Mouse (Mus musculus) kidney, adult 18-20 months (tissue): ENCODE data around the gene 1520401A03Rik.
A peak's percentile ranks its signal among the peaks of the same experiment; 100 is the strongest.

Source experiments
- DNase-seq: peaks from one replicate; pipeline ENCODE4 v3.0.0; 2021

The 1520401A03Rik gene

GRCm38 (mm10) chr17:23664556-23665021 is 58.0 kb downstream of the 1520401A03Rik start:
- DNase-seq, result peak; percentile 25

DNA sequence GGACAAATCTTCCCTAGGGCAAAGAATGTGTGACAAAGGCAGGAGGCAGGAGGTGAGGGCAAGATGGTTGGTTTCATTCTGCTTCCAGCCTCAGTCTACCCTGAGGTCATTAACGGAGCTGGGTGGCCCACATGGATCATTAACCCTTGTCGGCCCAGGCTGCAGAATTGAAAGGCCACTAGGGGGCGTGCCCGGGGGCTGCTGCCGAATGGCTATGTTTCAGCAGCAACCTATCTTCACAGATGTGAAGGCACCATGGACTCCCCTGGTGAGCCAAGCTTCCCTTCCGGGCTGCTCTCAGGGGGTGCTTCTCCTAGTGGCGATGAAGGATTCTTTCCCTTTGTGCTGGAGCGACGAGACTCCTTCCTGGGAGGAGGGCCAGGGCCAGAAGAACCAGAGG is 61.1 kb downstream of the 1520401A03Rik start:
- peak; percentile 46 for DNase-seq

DNA sequence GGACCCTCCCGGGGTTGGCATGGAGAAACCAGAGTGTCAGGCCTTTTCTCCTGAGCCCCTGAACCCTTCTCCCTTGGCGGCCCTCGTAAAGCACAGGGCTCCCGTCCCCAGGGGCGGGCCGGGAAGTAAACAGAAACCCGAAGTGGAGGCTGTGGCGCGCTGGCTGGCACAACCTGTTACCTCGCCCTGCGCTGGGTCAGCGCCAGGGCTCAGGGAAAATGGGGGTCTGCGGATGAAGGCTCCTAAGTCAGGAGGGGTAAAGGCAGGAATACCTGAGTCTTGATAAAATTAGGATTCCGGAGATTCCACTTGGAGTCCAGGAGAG is 61.7 kb downstream of the 1520401A03Rik start:
- DNase-seq, result peak; percentile 32

DNA sequence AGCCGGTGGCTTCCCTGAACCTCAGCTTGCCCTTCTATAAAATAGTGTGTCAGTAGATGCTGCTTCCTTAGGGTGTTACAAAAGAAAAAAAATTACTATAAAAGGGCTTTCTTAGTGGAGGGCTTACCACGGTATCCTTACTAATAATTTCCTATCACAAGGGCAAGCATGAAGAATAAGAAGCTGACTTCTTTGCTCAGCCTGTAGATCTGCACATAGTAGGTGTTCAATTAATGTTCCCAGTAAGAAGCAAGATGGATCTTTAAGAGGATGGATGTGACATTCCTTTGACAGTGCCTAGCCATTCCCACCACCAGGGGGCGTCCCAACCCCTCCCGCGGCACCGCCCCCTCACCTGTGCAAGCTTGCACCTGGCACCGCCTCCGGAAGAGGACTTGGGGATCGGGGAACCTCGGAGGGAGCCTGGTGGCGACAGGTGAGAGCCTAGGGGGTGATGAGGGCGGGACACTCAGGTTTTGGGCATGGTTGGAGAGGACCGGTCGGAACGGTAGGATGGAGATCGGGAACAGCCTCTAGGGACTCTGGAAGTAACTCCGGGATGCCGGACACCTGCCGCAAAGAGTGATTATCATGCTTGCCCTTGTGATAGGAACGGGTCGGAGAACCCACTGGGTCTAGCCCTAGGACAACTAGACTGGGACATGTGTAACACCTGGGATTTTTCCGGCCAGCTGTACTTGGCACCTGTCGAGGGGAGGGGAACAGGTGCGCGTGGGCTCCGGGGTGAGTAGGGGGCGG is 62.3 kb downstream of the 1520401A03Rik start, which contains the start of gene Bicdl2:
Bicdl2 (plus strand) TSS at position 390 of the 759 bp plus-strand sequence.
- DNase-seq, result peak; percentile 89

- DNase-seq, result no peak
Measured at GRCm38 (mm10) chr17:23658450-23658849, 64.1 kb downstream of the 1520401A03Rik start.
